Mouse (Mus musculus): Measurements from ENCODE around the gene Gm29776. TPM values are rescaled to one million over a fixed set of nuclear protein-coding genes. Genes with fewer than 3 reads are reported as not detected.
A peak's percentile ranks its signal among the peaks of the same experiment; 100 is the strongest.

Gene Gm29776
- total and polyA plus RNA-seq, 2 experiments from 2014 or later = 0.11 TPM; not detected in 1

- ATAC-seq (ENCODE audit: insufficient read depth, low read depth) (no peak), DNase-seq (ENCODE audit: low spot score) (no peak)
- Histone ChIP-seq H3K27ac (ENCODE audit: low read depth) (no peak overlapping the region), H3K9ac (replicated peaks; ENCODE audit: low read depth, low read length) (no peak overlapping the region), H3K4me1 (ENCODE audit: control insufficient read depth, insufficient read depth) (0 out of 2 replicates have a peak, but pooled peaks cover 8% of the 10 kb centered on the region), H3K36me3 (replicated peaks; ENCODE audit: control insufficient read depth, insufficient read depth, low read length) (no peaks in the 10 kb centered on the region), H3K9me3 (replicated peaks; ENCODE audit: control insufficient read depth, low read length) (no peaks in the 10 kb centered on the region), H3K4me3 (ENCODE audit: low read depth, low read length) (no peak overlapping the region), H3K27me3 (ENCODE audit: control insufficient read depth, insufficient read depth, low read length) (no peaks in the 10 kb centered on the region), H3K4me2 (ENCODE audit: low read depth, low read length) (no peak overlapping the region)
- no peak for TF ChIP-seq CTCF (IDR thresholded peaks at IDR 0.05; ENCODE audit: low read depth)
- no peak for TF ChIP-seq EP300 (IDR thresholded peaks at IDR 0.05; ENCODE audit: low read depth)
- 51% methylated on average over 3 of the region's 3 CpGs for WGBS
Observed at GRCm38 (mm10) chr14:54699586-54699985, 953 bp upstream of the Gm29776 start.

- ATAC-seq (ENCODE audit: insufficient read depth, low read depth) (no peak), DNase-seq (ENCODE audit: low spot score) (no peak)
- H3K27ac ChIP-seq (ENCODE audit: low read depth) = no peak overlapping the region
- no peak overlapping the region for H3K4me3 ChIP-seq (ENCODE audit: low read depth, low read length)
- 0 out of 2 replicates have a peak, but pooled peaks cover 8% of the 10 kb centered on the region for H3K4me1 ChIP-seq (ENCODE audit: control insufficient read depth, insufficient read depth)
- peaks cover 10% of the 10 kb centered on the region; the same call in 1 of the 2 replicates for H3K36me3 ChIP-seq (replicated peaks; ENCODE audit: control insufficient read depth, insufficient read depth, low read length)
- no peak for TF ChIP-seq CTCF (IDR thresholded peaks at IDR 0.05; ENCODE audit: low read depth)
- no peak for TF ChIP-seq EP300 (IDR thresholded peaks at IDR 0.05; ENCODE audit: low read depth)
- no peak overlapping the region for H3K9ac ChIP-seq (replicated peaks; ENCODE audit: low read depth, low read length)
- WGBS = 80% methylated on average over 4 of the region's 4 CpGs
- no peak overlapping the region for H3K4me2 ChIP-seq (ENCODE audit: low read depth, low read length)
- no peaks in the 10 kb centered on the region for H3K9me3 ChIP-seq (replicated peaks; ENCODE audit: control insufficient read depth, low read length)
- no peaks in the 10 kb centered on the region for H3K27me3 ChIP-seq (ENCODE audit: control insufficient read depth, insufficient read depth, low read length)
Observed at GRCm38 (mm10) chr14:54696752-54697151, 1.9 kb downstream of the Gm29776 start.

GRCm38 (mm10) chr14:54695042-54695441 is 3.6 kb downstream of the Gm29776 start:
- no peak for DNase-seq (ENCODE audit: low spot score)
- H3K9me3 ChIP-seq (replicated peaks; ENCODE audit: control insufficient read depth, low read length) = no peaks in the 10 kb centered on the region
- TF ChIP-seq CTCF (IDR thresholded peaks at IDR 0.05; ENCODE audit: low read depth) (no peak), EP300 (IDR thresholded peaks at IDR 0.05; ENCODE audit: low read depth) (no peak)
- no peak overlapping the region for H3K9ac ChIP-seq (replicated peaks; ENCODE audit: low read depth, low read length)
- H3K27me3 ChIP-seq (ENCODE audit: control insufficient read depth, insufficient read depth, low read length) = no peaks in the 10 kb centered on the region
- no peak for ATAC-seq (ENCODE audit: insufficient read depth, low read depth)
- H3K36me3 ChIP-seq (replicated peaks; ENCODE audit: control insufficient read depth, insufficient read depth, low read length) = peaks cover 21% of the 10 kb centered on the region
- H3K4me2 ChIP-seq (ENCODE audit: low read depth, low read length) = no peak overlapping the region
- H3K27ac ChIP-seq (ENCODE audit: low read depth) = no peak overlapping the region
- no peak overlapping the region for H3K4me3 ChIP-seq (ENCODE audit: low read depth, low read length)
- 50% methylated on average over 6 of the region's 6 CpGs for WGBS
- H3K4me1 ChIP-seq (ENCODE audit: control insufficient read depth, insufficient read depth) = 0 out of 2 replicates have a peak, but pooled peaks cover 2% of the 10 kb centered on the region

- Histone ChIP-seq H3K4me1 (ENCODE audit: control insufficient read depth, insufficient read depth) (peaks cover 11% of the 10 kb centered on the region), H3K9ac (replicated peaks; ENCODE audit: low read depth, low read length) (peak overlapping the region; percentile 77), H3K36me3 (replicated peaks; ENCODE audit: control insufficient read depth, insufficient read depth, low read length) (peaks cover 35% of the 10 kb centered on the region), H3K4me3 (ENCODE audit: low read depth, low read length) (peak overlapping the region; percentile 87), H3K27me3 (ENCODE audit: control insufficient read depth, insufficient read depth, low read length) (no peaks in the 10 kb centered on the region), H3K9me3 (replicated peaks; ENCODE audit: control insufficient read depth, low read length) (no peaks in the 10 kb centered on the region), H3K27ac (ENCODE audit: low read depth) (peak overlapping the region; percentile 97), H3K4me2 (ENCODE audit: low read depth, low read length) (peak overlapping the region; percentile 64)
- ATAC-seq (ENCODE audit: insufficient read depth, low read depth) (no peak), DNase-seq (ENCODE audit: low spot score) (peak; percentile 51)
- TF ChIP-seq EP300 (IDR thresholded peaks at IDR 0.05; ENCODE audit: low read depth) (0 out of 2 replicates have a peak, but pooled peaks have one; percentile 3), CTCF (IDR thresholded peaks at IDR 0.05; ENCODE audit: low read depth) (no peak)
- 5% methylated on average over 8 of the region's 8 CpGs for WGBS
Observed at GRCm38 (mm10) chr14:54687251-54687650, 11.4 kb downstream of the Gm29776 start.

- Histone ChIP-seq H3K9ac (replicated peaks; ENCODE audit: low read depth, low read length) (peak within 1 kb of the TSS; percentile 93), H3K4me3 (ENCODE audit: low read depth, low read length) (peak within 1 kb of the TSS; percentile 87), H3K36me3 (replicated peaks; ENCODE audit: control insufficient read depth, insufficient read depth, low read length) (peaks cover 38% of the 10 kb centered on the region), H3K4me2 (ENCODE audit: low read depth, low read length) (peak within 1 kb of the TSS; percentile 85), H3K27ac (ENCODE audit: low read depth) (peak within 1 kb of the TSS; percentile 97), H3K4me1 (ENCODE audit: control insufficient read depth, insufficient read depth) (peaks cover 11% of the 10 kb centered on the region), H3K9me3 (replicated peaks; ENCODE audit: control insufficient read depth, low read length) (no peaks in the 10 kb centered on the region), H3K27me3 (ENCODE audit: control insufficient read depth, insufficient read depth, low read length) (no peaks in the 10 kb centered on the region)
- peak; percentile 99 for DNase-seq (ENCODE audit: low spot score)
- under 1% methylated on average over 44 of the region's 44 CpGs for WGBS
- peak; percentile 95 for ATAC-seq (ENCODE audit: insufficient read depth, low read depth)
- 0 out of 2 replicates have a peak, but pooled peaks have one; percentile 6 for TF ChIP-seq EP300 (IDR thresholded peaks at IDR 0.05; ENCODE audit: low read depth)
- TF ChIP-seq CTCF (IDR thresholded peaks at IDR 0.05; ENCODE audit: low read depth) = no peak
Observed at GRCm38 (mm10) chr14:54686522-54687143, 12.0 kb downstream of the Gm29776 start, which contains the start of gene Acin1. TSS of gene Acin1 (minus strand) at chr14:54686931.

Data from heart, postnatal 0 days (tissue).